Mouse (Mus musculus): ENCODE data around the gene Hrc.

DNA sequence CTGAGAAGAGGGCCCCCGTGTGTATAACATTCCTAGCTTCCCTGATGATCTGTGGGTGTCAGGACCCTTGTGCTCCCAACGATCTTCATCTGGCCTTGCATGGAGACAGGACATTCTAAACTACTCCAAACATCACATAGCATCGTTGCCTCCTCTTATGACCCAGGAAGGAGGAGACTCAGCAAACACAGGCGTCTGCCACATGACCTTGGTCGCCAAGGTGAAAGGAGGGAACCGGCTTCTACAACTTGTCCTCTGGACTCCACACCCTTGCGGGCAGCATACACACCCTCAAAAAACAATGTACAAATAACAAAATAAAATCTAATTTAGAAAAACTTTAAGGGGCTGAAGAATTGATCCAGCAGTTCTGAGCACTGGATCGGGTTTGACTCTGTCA is 23.1 kb upstream of the Hrc start:
- TF ChIP-seq CTCF (conservative IDR thresholded peaks at IDR 0.05; ENCODE audit: low read length) (no peak), NANOG (IDR thresholded peaks at IDR 0.05; ENCODE audit: borderline replicate concordance, low read length) (no peak), POU5F1 (IDR thresholded peaks at IDR 0.05; ENCODE audit: borderline replicate concordance, low read length) (no peak)

Data from E14TG2a.4 (cell line).